Mouse (Mus musculus): ENCODE measurements around the gene Lin7b. TPM values are rescaled to one million over a fixed set of nuclear protein-coding genes. Genes with fewer than 3 reads are reported as not detected.

Gene Lin7b
- 12.5 and 13.4 TPM in 2 replicates for polyA plus RNA-seq (2015; fragmentation: Nextera tagmentation; extraction: Ambion mirVana)

DNA sequence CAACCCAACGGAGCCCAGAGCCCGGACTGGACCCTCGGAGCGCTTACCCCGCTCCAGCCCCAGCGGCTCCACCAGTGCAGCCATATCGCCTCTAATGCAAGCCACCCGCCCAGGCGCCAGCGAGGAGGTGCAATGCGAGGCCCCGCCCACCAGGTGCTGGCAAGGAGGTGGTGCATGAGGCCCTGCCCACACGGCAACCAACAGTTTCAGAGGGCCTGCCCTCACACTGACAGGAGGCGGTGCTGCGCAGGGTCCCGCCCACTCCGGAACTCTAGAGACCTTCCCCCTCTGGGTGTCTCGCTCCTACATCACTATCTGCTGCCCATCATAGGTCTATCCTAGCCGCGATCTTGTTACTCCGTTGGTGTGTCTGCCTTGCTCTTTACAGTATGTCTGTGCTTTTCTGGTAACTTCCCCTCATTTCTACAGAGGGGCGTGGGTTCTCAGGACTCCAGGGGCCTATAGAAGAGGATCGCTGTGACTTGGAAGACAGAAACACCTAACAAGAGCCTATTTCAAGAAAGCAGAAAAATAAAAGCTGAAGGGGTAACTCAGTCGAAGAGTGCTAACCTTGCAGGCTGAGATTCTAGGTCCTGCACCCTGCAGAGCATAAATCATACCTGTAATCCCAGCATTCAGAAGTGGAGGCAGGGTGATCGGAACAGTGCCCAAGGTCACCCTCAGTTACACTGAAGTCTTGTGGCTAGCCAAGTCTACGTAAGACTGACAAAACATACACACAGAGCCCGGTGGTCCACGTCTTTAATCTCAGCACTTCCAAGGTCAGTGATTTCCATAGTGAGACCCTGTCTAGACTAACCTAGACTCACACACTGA is at the start of gene Lin7b:
Gene Lin7b (minus strand): TSS at position 109 of the 837 bp plus-strand sequence.
- Histone ChIP-seq H3K4me2 (peak within 1 kb of the TSS; percentile 90), H3K36me3 (peaks cover 33% of the 10 kb centered on the region), H3K27me3 (peaks cover 19% of the 10 kb centered on the region), H3K4me1 (replicated peaks) (peaks cover 34% of the 10 kb centered on the region), H3K9ac (peak within 1 kb of the TSS; percentile 74), H3K27ac (no peak within 1 kb of the TSS), H3K4me3 (peak within 1 kb of the TSS; percentile 50), H3K9me3 (no peaks in the 10 kb centered on the region)
- 13% methylated on average over 28 of the region's 28 CpGs for WGBS
- peak; percentile 44 for ATAC-seq (ENCODE audit: low FRiP score)

DNA sequence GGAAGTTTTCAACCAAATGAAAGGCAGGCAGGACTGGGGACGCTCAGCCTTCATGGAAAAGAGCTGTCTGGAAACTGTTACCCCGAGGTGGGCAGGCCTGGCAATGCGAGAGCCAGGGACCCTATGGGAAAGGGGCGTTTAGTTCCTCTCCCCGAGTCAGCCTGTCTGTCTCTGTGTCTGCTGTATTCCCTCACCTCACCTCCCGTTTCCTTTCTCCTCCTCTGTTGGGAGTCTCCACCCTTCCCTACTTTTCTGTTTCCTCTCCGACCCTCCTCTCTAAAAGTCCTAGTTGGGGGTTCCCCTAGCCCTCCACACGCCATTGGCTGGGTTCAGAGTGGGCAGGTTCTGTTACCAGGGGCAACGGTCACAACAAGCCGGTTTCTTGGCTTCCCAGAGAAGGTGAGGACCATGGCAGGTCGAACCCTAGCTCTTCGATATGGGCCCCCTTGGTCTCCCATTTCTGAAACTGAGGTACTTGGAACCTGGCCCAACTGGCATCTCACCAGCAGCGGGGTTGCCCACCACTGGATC is 47.6 kb upstream of the Lin7b start:
- H3K4me3 ChIP-seq = no peak overlapping the region
- no peaks in the 10 kb centered on the region for H3K9me3 ChIP-seq
- peaks cover 28% of the 10 kb centered on the region for H3K36me3 ChIP-seq
- H3K4me1 ChIP-seq (replicated peaks) = peaks cover 21% of the 10 kb centered on the region
- peaks cover 94% of the 10 kb centered on the region for H3K27me3 ChIP-seq
- H3K27ac ChIP-seq = no peak overlapping the region
- no peak for ATAC-seq (ENCODE audit: low FRiP score)
- H3K4me2 ChIP-seq = no peak overlapping the region
- 10% methylated on average over 13 of the region's 13 CpGs for WGBS
- H3K9ac ChIP-seq = no peak overlapping the region

DNA sequence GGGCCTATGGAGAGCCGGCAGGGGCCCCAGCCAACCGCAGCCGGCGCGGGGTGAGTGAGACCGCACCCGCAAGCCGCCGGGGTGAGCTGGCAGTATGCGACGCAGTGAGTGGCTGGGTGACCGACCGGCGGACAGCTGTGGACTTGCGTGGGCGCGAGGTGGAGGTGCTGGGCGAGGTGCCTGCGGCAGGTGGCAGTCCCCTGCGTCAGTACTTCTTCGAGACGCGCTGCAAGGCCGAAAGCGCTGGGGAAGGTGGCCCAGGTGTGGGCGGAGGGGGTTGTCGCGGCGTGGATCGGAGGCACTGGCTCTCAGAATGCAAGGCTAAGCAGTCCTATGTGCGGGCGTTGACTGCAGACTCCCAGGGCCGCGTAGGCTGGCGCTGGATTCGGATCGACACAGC is 45.3 kb upstream of the Lin7b start:
- Histone ChIP-seq H3K4me1 (replicated peaks) (peaks cover 21% of the 10 kb centered on the region), H3K36me3 (peaks cover 4% of the 10 kb centered on the region), H3K4me2 (0 out of 2 replicates have a peak overlapping the region, but pooled peaks have one; percentile 7), H3K9me3 (no peaks in the 10 kb centered on the region), H3K27me3 (peaks cover 100% of the 10 kb centered on the region), H3K9ac (no peak overlapping the region; the same call in 1 of the 2 replicates), H3K27ac (no peak overlapping the region), H3K4me3 (0 out of 2 replicates have a peak overlapping the region, but pooled peaks have one; percentile 17)
- 10% methylated on average over 37 of the region's 37 CpGs for WGBS
- ATAC-seq (ENCODE audit: low FRiP score) = no peak

DNA sequence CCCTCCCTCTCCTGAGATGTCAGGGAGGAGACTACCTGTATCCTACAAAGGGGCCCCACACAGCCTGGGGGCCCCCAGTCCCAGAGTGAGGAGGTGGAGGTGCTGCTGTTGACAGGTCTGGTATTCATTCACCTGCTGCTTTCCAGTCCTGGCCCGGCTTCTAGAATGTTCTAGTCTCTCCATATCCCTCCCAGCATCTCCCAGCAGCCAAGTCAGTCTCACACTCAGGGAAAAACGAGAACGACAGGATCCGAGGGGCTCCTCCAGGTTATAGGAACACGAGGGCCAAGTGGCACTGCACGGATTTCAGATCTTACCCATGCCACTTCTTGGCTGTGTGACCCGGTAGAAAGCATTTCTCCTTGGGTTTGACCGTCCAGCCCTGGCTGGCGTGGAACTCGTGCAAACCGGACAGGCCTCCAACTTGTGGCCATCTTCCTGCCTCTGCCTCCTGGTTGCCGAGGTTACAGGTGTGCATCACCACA is 44.4 kb upstream of the Lin7b start:
- WGBS = 47% methylated on average over 12 of the region's 12 CpGs
- H3K27ac ChIP-seq = no peak overlapping the region
- peaks cover 100% of the 10 kb centered on the region for H3K27me3 ChIP-seq
- H3K4me1 ChIP-seq (replicated peaks) = peaks cover 21% of the 10 kb centered on the region
- no peak overlapping the region for H3K4me3 ChIP-seq
- ATAC-seq (ENCODE audit: low FRiP score) = no peak
- H3K9ac ChIP-seq = no peak overlapping the region
- H3K4me2 ChIP-seq = no peak overlapping the region
- no peaks in the 10 kb centered on the region for H3K36me3 ChIP-seq
- H3K9me3 ChIP-seq = no peaks in the 10 kb centered on the region

DNA sequence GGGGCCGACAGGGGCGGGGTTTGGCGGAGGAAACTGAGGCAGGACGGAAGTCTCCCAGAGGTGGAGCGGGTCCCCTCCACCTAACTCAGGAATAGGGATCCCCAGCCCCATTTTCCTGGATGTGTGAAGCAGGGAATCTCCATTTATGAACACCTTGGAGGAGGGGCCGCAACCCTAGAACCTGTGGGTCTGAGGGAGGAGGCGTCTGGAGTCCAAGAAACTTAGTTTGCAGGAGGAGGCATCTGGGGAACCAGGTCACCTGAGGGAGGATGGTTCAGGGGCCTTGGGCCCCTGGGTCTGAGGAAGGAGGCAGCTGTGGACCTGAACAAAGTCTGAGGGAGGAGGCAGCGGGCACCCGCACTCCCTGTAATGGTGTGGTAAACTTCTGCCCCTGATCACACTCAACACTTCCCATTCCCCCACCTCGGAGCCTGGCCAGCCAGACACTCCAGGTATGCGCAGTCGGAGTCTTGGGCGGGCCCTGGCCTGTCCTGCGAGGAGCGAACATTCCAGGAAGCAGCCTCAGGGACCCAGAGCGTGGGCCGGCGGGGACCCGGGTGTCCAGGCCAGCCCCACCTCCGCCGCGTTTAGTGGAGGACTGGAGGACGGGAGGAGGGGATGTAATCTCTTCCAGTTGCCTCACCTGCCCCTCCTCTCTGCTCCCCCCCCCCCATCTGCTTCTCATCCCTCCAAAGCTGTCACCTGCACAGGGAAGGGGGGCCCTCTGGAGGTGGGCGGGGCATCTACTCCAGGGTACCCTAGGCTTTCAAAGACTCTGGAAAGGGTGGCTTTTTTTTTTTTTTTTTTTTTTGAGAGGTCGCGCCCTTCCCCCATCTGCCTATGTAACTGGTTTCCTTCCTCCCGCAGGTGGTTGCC is 43.7 kb upstream of the Lin7b start:
- peak overlapping the region; percentile 76 for H3K9ac ChIP-seq
- H3K4me2 ChIP-seq = peak overlapping the region; percentile 80
- peaks cover 100% of the 10 kb centered on the region for H3K27me3 ChIP-seq
- H3K4me3 ChIP-seq = peak overlapping the region; percentile 52
- peaks cover 21% of the 10 kb centered on the region for H3K4me1 ChIP-seq (replicated peaks)
- WGBS = 2% methylated on average over 21 of the region's 27 CpGs
- no peaks in the 10 kb centered on the region for H3K9me3 ChIP-seq
- H3K27ac ChIP-seq = no peak overlapping the region
- ATAC-seq (ENCODE audit: low FRiP score) = no peak
- H3K36me3 ChIP-seq = no peaks in the 10 kb centered on the region

DNA sequence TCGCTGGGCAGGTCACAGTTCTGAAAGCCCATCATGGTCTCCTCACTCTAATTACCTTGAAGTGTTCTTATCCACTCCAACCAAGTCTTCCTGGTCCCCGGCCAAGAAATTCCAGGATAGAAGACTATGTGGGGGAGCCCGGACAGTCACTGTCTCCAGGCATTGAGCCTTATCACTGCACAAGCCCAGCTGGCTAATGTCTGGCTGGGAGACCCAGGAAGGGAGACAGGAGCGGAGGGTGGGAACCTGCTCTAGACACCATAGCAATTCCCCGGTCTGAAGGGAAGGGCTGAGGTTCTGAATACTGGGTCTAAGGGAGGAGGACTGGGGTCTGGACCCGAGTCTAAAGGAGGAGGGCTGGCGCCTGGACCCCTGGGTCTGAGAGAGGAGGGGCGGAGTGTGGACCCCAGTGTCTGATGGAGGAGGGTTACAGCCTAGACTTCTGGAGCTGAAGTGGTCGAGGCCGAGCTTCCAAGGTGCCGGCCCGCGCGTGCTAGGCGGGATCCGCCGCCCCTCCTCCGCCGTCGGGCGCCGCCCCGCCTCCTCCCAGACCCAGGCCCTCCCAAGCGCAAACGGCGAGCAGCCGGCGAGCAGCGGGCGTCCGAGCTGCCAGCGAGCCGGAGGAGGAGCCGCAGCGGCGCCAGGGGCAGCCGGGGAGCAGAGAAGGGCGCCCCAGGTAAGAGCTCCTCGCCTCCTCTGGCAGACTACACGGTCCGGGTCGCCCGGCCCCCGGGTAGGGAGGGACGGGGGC is 42.9 kb upstream of the Lin7b start, which contains the start of gene Ntf5:
Gene Ntf5 (plus strand): TSS at position 583 of the 751 bp plus-strand sequence.
- Histone ChIP-seq H3K36me3 (no peaks in the 10 kb centered on the region), H3K9ac (peak within 1 kb of the TSS; percentile 76), H3K4me2 (peak within 1 kb of the TSS; percentile 80), H3K27ac (no peak within 1 kb of the TSS), H3K4me3 (peak within 1 kb of the TSS; percentile 52), H3K27me3 (peaks cover 100% of the 10 kb centered on the region), H3K4me1 (replicated peaks) (peaks cover 21% of the 10 kb centered on the region), H3K9me3 (no peaks in the 10 kb centered on the region)
- 3% methylated on average over 41 of the region's 45 CpGs for WGBS
- ATAC-seq (ENCODE audit: low FRiP score) = peak; percentile 35; the same call in 1 of the 2 replicates

DNA sequence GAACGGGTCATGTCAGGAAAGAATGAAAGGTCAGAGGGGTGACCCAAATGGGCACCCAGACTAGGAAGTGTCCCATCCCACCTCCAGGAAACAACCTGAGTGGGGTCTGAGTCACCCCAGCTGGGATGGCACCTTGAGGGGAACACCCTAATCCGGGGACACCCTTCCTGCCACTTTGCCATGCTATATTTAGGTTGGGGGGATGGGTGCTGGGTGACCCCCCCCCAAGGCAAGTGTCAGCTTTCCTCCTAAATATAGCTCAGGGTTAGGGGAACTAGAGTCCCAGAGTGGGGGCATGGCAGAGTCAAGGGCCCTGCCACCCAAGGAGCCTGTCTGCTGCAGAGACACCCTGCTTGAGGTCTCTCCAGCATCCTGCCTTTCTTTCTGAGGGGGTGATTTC is 42.0 kb upstream of the Lin7b start:
- peaks cover 100% of the 10 kb centered on the region for H3K27me3 ChIP-seq
- WGBS = 88% methylated on average over 2 of the region's 2 CpGs
- no peak overlapping the region for H3K4me2 ChIP-seq
- H3K9ac ChIP-seq = no peak overlapping the region
- no peak overlapping the region for H3K27ac ChIP-seq
- H3K9me3 ChIP-seq = no peaks in the 10 kb centered on the region
- no peak overlapping the region for H3K4me3 ChIP-seq
- peaks cover 18% of the 10 kb centered on the region for H3K4me1 ChIP-seq (replicated peaks)
- no peak for ATAC-seq (ENCODE audit: low FRiP score)
- H3K36me3 ChIP-seq = no peaks in the 10 kb centered on the region

DNA sequence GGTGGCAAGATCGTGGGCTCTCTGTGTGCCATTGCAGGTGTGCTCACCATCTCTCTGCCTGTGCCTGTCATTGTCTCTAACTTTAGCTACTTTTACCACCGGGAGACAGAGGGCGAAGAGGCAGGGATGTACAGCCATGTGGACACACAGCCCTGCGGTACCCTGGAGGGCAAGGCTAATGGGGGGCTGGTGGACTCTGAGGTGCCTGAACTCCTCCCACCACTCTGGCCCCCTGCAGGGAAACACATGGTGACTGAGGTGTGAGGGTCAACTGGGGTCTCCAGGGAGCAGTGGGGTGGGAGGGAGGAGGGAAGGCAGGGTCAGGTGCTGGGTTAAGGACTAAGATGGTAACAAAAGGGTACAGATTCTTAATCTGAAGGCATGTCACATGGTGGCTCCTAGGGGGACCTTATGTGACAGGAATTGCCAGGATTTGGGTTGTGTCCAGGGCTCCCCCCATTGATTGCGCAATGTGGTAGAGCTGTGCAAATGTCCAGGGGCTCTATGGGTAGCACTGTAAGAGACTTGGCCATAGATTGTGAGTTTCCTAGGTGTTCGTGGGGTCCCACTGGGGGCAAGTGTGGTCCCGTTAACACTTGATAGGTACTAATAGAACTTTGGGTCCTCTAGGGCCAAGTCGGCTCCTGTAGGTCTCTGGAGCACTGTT is 39.2 kb upstream of the Lin7b start:
- H3K9me3 ChIP-seq = no peaks in the 10 kb centered on the region
- no peak overlapping the region for H3K9ac ChIP-seq
- H3K4me2 ChIP-seq = no peak overlapping the region
- H3K27me3 ChIP-seq = peaks cover 100% of the 10 kb centered on the region
- ATAC-seq (ENCODE audit: low FRiP score) = no peak
- no peaks in the 10 kb centered on the region for H3K36me3 ChIP-seq
- H3K27ac ChIP-seq = no peak overlapping the region
- H3K4me1 ChIP-seq (replicated peaks) = peaks cover 26% of the 10 kb centered on the region
- WGBS = 87% methylated on average over 8 of the region's 8 CpGs
- no peak overlapping the region for H3K4me3 ChIP-seq

DNA sequence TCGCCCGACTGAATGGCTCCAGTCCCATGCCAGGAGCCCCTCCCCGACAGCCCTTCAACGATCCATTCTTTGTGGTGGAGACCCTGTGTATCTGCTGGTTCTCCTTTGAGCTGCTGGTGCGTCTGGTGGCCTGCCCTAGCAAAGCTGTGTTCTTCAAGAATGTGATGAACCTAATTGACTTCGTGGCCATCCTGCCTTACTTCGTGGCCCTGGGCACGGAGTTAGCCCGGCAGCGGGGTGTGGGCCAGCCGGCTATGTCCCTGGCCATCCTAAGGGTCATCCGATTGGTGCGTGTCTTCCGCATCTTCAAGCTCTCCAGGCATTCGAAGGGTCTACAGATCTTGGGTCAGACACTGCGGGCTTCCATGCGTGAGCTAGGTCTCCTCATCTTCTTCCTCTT is 38.6 kb upstream of the Lin7b start:
- no peak overlapping the region for H3K4me2 ChIP-seq
- no peaks in the 10 kb centered on the region for H3K9me3 ChIP-seq
- no peak overlapping the region for H3K27ac ChIP-seq
- no peak for ATAC-seq (ENCODE audit: low FRiP score)
- 89% methylated on average over 17 of the region's 17 CpGs for WGBS
- peaks cover 23% of the 10 kb centered on the region for H3K4me1 ChIP-seq (replicated peaks)
- no peaks in the 10 kb centered on the region for H3K36me3 ChIP-seq
- peaks cover 93% of the 10 kb centered on the region for H3K27me3 ChIP-seq
- H3K4me3 ChIP-seq = no peak overlapping the region
- H3K9ac ChIP-seq = no peak overlapping the region

DNA sequence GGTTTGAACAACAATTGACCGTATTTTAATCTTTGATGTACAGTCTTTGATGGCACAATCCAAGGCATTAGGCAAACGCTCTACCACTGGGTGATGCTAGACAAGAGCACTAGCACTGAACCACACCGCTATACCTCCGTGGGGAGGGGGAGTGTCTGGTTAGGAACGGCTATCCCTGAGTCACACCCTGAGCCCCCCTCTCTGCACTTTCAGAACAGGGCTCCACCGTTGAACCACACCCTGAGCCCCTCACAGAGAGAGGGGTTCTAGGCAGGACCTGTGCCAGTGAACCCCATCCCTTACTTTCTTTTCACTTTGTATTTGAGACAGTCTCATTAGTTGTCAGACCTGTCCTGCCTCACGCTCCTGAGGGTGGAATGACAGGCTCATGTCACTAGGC is 38.0 kb upstream of the Lin7b start:
- no peak overlapping the region for H3K9ac ChIP-seq
- no peak overlapping the region for H3K4me2 ChIP-seq
- H3K36me3 ChIP-seq = no peaks in the 10 kb centered on the region
- no peak overlapping the region for H3K27ac ChIP-seq
- ATAC-seq (ENCODE audit: low FRiP score) = no peak
- WGBS = 76% methylated on average over 7 of the region's 7 CpGs
- peaks cover 87% of the 10 kb centered on the region for H3K27me3 ChIP-seq
- H3K9me3 ChIP-seq = no peaks in the 10 kb centered on the region
- H3K4me3 ChIP-seq = no peak overlapping the region
- H3K4me1 ChIP-seq (replicated peaks) = peaks cover 17% of the 10 kb centered on the region

DNA sequence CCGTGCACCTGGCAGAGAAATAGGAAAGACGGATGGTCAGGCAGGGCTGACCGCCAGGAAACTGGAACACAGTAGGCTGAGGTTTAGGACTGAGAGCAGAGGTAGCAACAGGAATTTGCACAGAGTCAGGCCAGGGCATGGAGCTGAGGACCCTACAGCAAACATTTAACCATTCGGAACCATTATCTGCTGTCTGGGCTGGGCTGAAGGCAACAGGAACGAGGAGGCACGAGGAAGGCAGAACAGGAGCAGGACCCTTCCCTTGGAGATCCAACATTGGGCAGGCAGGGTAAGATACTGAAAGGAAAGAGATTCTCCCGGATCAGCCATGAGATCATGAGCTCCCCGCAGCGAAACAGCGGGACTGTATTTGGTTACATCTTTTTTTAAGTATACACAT is 37.5 kb upstream of the Lin7b start:
- H3K9me3 ChIP-seq = no peaks in the 10 kb centered on the region
- 78% methylated on average over 10 of the region's 10 CpGs for WGBS
- H3K9ac ChIP-seq = no peak overlapping the region
- H3K27me3 ChIP-seq = peaks cover 82% of the 10 kb centered on the region
- no peak overlapping the region for H3K4me2 ChIP-seq
- H3K36me3 ChIP-seq = no peaks in the 10 kb centered on the region
- no peak overlapping the region for H3K27ac ChIP-seq
- no peak overlapping the region for H3K4me3 ChIP-seq
- H3K4me1 ChIP-seq (replicated peaks) = peaks cover 14% of the 10 kb centered on the region
- no peak for ATAC-seq (ENCODE audit: low FRiP score)

Measured in hindbrain, embryonic 13.5 days (tissue).